Mouse (Mus musculus) C2C12 (cell line): ENCODE results near the gene Casp3. TPM values are rescaled to one million over a fixed set of nuclear protein-coding genes. Genes with fewer than 3 reads are reported as not detected.

Source experiments
- H3K27me3 ChIP-seq: one replicate; pipeline ENCODE4 v1.6.1; 2011; ENCODE audit not compliant: control insufficient read depth, insufficient read depth, insufficient read length
- H3K36me3 ChIP-seq: one replicate; pipeline ENCODE4 v1.6.1; 2011; ENCODE audit not compliant: control insufficient read depth, insufficient read depth
- H3K4me3 ChIP-seq: one replicate; pipeline ENCODE4 v1.5.1; 2011; ENCODE audit warnings: mild to moderate bottlenecking, control low read depth; ENCODE audit not compliant: poor library complexity, insufficient read depth, severe bottlenecking
- H3K79me2 ChIP-seq: one replicate; pipeline ENCODE4 v1.6.1; 2011; ENCODE audit not compliant: control insufficient read depth, insufficient read depth
- H3K79me3 ChIP-seq: one replicate; pipeline ENCODE4 v1.6.1; 2011; ENCODE audit warnings: low read depth, control low read depth
- H3ac ChIP-seq: one replicate; pipeline ENCODE3; 2011; ENCODE audit warnings: low read depth; ENCODE audit not compliant: control insufficient read depth, insufficient read length
- CEBPB ChIP-seq: IDR thresholded peaks from one replicate; pipeline ENCODE4 v1.6.1; 2011; ENCODE audit warnings: low read depth, mild to moderate bottlenecking, control low read depth, moderate library complexity
- CTCF ChIP-seq: IDR thresholded peaks from one replicate; pipeline ENCODE4 v1.5.1; 2011; ENCODE audit not compliant: control insufficient read depth, insufficient read depth, insufficient read length
- FOSL1 ChIP-seq: IDR thresholded peaks from one replicate; pipeline ENCODE4 v1.8.0; 2011; ENCODE audit warnings: mild to moderate bottlenecking, low read length; ENCODE audit not compliant: poor library complexity, insufficient read depth, severe bottlenecking
- MAX ChIP-seq: IDR thresholded peaks from one replicate; pipeline ENCODE4 v1.6.1; 2011; ENCODE audit warnings: mild to moderate bottlenecking, control low read depth
- MYOD1 ChIP-seq: IDR thresholded peaks from one replicate; pipeline ENCODE4 v1.6.1; 2011; ENCODE audit warnings: low read depth; ENCODE audit not compliant: control insufficient read depth, insufficient read length
- MYOG ChIP-seq: IDR thresholded peaks from one replicate; pipeline ENCODE4 v1.6.1; 2011; ENCODE audit not compliant: control insufficient read depth, insufficient read length; ENCODE audit errors: extremely low read depth
- USF1 ChIP-seq: IDR thresholded peaks from one replicate; pipeline ENCODE4 v1.6.1; 2011; ENCODE audit warnings: low read depth, mild to moderate bottlenecking, control low read depth, moderate library complexity
- polyA plus RNA-seq: library from polyadenylated mRNA; unstranded; fragments of >200 nt; fragmentation: generic; extraction: Trizol; gene quantifications from one replicate; pipeline ENCODE4 v1.2.1, GENCODE M21; 2012; ENCODE audit warnings: missing spikeins

Casp3 gene
- polyA plus RNA-seq, 1 experiment, result 37.1 TPM

DNA sequence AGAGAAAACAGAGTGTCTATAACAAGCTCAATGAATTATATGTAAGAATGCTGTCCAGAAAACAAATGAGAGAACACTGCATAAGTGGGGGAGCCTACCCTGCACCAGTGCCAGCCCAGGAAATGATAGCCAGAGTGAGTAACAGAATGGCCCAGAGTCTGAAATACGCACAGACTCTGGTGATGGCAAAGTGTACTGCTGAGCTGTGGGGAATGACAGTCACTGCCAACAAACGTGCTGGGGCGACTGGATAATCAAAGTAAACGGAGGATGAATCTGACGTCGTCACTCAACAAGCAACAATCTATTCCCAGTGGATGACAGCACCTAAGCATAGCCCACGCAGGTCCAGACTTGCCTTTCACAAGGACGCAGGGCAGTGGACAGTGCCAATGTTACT lies 24.0 kb upstream of the Casp3 start:
- Histone ChIP-seq H3K79me3 (no peaks in the 10 kb centered on the region), H3ac (no peak overlapping the region)

DNA sequence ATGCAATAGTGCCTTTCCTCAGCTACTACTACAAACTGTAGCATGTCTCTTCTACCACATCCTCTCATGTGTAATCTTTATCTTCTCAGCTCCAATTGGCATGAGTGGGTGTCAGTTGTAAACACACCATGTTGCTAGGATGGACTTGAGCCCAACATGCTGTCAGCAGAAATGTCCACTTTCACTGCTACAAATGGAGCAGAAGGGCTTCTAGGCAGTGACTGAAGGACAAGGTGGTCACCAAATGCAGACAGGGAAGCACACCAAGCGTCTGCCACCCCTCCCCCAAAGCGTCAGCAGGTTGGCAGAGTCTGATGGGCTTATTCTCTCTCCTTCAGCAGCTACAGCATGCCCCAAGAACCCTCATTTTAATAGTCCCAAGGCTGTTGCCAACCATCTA lies 23.3 kb upstream of the Casp3 start:
- H3K79me2 ChIP-seq, result no peaks in the 10 kb centered on the region
- no peaks in the 10 kb centered on the region for H3K27me3 ChIP-seq
- no peaks in the 10 kb centered on the region for H3K36me3 ChIP-seq
- H3ac ChIP-seq, result no peak overlapping the region
- H3K4me3 ChIP-seq, result no peak overlapping the region
- no peak for TF ChIP-seq FOSL1
- no peak for TF ChIP-seq CEBPB
- TF ChIP-seq MYOD1, result no peak
- no peaks in the 10 kb centered on the region for H3K79me3 ChIP-seq

More for the DNA sequence above, 24.0 kb upstream of the Casp3 start:
- no peak for TF ChIP-seq MYOG
- TF ChIP-seq MYOD1, result no peak
- no peak for TF ChIP-seq FOSL1
- TF ChIP-seq CEBPB, result no peak
- TF ChIP-seq CTCF, result no peak
- no peak for TF ChIP-seq USF1
- no peak for TF ChIP-seq MAX
- Histone ChIP-seq H3K36me3 (no peaks in the 10 kb centered on the region), H3K27me3 (no peaks in the 10 kb centered on the region), H3K79me2 (no peaks in the 10 kb centered on the region), H3K4me3 (no peak overlapping the region)

DNA sequence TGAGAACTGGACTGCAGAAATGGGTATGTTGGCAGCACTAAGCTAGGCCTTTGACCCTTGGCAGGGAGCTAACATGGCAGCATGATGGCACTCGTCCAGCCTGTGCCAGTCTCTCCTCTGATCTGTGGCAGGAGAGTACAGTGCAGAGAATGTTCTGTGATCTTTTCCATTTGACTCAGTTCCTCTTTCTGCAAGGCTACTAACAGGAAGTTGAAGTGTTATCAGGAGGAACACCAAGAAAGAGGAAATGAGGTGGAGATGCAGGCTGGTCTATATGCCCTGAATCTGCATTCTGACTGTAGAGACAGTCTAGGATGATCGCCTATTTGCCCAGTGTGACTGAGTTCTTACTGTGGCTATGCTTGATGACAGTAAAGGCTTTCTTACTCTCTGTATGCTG lies 21.5 kb upstream of the Casp3 start:
- H3K36me3 ChIP-seq, result no peaks in the 10 kb centered on the region
- H3K79me3 ChIP-seq, result no peaks in the 10 kb centered on the region
- H3ac ChIP-seq, result no peak overlapping the region
- no peaks in the 10 kb centered on the region for H3K79me2 ChIP-seq
- no peaks in the 10 kb centered on the region for H3K27me3 ChIP-seq
- H3K4me3 ChIP-seq, result no peak overlapping the region
- TF ChIP-seq CEBPB (no peak), CTCF (no peak), MYOD1 (no peak)

DNA sequence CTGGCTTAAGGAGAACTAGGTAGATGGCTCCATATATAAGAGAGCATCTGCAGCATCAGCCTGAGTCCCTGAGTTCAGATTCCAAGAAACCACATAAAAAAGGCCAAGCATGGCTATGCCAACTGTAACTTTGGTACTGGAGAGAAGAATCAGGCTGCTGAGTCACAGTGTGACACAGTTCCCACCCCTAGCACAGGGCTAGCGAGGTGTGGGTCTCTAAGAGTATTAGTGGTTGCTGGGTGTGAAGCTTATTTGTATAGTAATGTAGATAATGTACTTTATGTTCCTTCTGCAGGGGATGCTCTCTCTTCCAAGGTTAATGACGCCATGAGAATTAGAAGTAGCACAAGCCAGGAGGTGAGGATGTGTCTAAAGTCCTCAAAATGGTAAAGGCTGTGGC lies 20.6 kb upstream of the Casp3 start:
- Histone ChIP-seq H3K4me3 (no peak overlapping the region), H3ac (no peak overlapping the region), H3K27me3 (no peaks in the 10 kb centered on the region), H3K79me3 (no peaks in the 10 kb centered on the region), H3K36me3 (no peaks in the 10 kb centered on the region), H3K79me2 (no peaks in the 10 kb centered on the region)
- TF ChIP-seq FOSL1 (no peak), USF1 (no peak), MYOG (no peak), MYOD1 (no peak), MAX (no peak), CEBPB (no peak), CTCF (no peak)

- Histone ChIP-seq H3K27me3 (no peaks in the 10 kb centered on the region), H3K36me3 (no peaks in the 10 kb centered on the region), H3K79me3 (no peaks in the 10 kb centered on the region), H3K79me2 (no peaks in the 10 kb centered on the region), H3ac (no peak overlapping the region), H3K4me3 (no peak overlapping the region)
- TF ChIP-seq CTCF (no peak), MYOG (no peak), CEBPB (no peak), MAX (no peak), FOSL1 (no peak), MYOD1 (no peak)
Measured at GRCm38 (mm10) chr8:46597411-46597810, 19.7 kb upstream of the Casp3 start.

DNA sequence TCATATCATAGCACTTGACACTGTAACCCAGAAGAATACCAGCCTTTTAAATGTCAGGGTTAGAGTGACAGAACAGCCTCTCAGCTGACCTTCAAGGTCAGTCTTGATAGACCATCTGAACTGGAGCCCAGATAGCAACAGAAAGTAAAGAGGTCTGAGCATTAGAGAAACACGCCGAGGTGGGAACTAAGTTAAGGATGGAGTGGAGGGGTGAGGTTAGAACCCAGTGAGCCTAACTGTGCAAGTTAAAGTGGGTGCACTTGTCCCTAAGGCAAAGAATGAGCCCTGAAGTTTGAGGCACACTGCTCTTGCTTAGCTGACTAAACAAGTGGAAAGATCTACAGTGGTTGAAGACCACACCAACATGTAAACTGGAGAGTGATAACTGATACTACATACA lies 19.0 kb upstream of the Casp3 start:
- TF ChIP-seq CTCF (no peak), USF1 (no peak), MAX (no peak), CEBPB (no peak), FOSL1 (no peak), MYOD1 (no peak)
- no peaks in the 10 kb centered on the region for H3K79me3 ChIP-seq
- no peak overlapping the region for H3K4me3 ChIP-seq
- H3K27me3 ChIP-seq, result no peaks in the 10 kb centered on the region
- no peaks in the 10 kb centered on the region for H3K36me3 ChIP-seq
- no peak overlapping the region for H3ac ChIP-seq
- no peaks in the 10 kb centered on the region for H3K79me2 ChIP-seq
